Mouse (Mus musculus) liver, embryonic 12.5 days (tissue): ENCODE results near the gene Nfix. TPM values are rescaled to one million over a fixed set of nuclear protein-coding genes. Genes with fewer than 3 reads are reported as not detected.

Source experiments
- ATAC-seq: fragments of 200-750 bp; cut with Nextera tagmentation; 2 replicates; pipeline ENCODE4 v1.8.0; 2017; ENCODE audit warnings: moderate number of reproducible peaks, mild to moderate bottlenecking, moderate library complexity
- H3K27ac ChIP-seq: fragments of 300-500 bp; sonication (generic); 2 replicates; pipeline ENCODE4 v1.5.1; 2016; ENCODE audit warnings: mild to moderate bottlenecking
- H3K27me3 ChIP-seq: fragments of 300-500 bp; sonication (generic); replicated peaks from 2 replicates; pipeline ENCODE4 v1.6.1; 2016; ENCODE audit warnings: mild to moderate bottlenecking, moderate library complexity
- H3K36me3 ChIP-seq: fragments of 300-500 bp; sonication (generic); 2 replicates; pipeline ENCODE4 v1.6.1; 2016; ENCODE audit warnings: mild to moderate bottlenecking, moderate library complexity
- H3K4me1 ChIP-seq: fragments of 300-500 bp; sonication (generic); 2 replicates; pipeline ENCODE4 v1.6.1; 2016
- H3K4me2 ChIP-seq: fragments of 300-500 bp; sonication (generic); 2 replicates; pipeline ENCODE4 v1.6.1; 2016; ENCODE audit warnings: mild to moderate bottlenecking, moderate library complexity
- H3K4me3 ChIP-seq: fragments of 300-500 bp; sonication (generic); 2 replicates; pipeline ENCODE4 v1.5.1; 2016; ENCODE audit warnings: mild to moderate bottlenecking, moderate library complexity
- H3K9ac ChIP-seq: fragments of 300-500 bp; sonication (generic); 2 replicates; pipeline ENCODE4 v1.6.1; 2016; ENCODE audit warnings: mild to moderate bottlenecking, moderate library complexity
- H3K9me3 ChIP-seq: fragments of 300-500 bp; sonication (generic); replicated peaks from 2 replicates; pipeline ENCODE4 v1.6.1; 2016; ENCODE audit warnings: mild to moderate bottlenecking, moderate library complexity
- WGBS: fragments of 180-500 bp; shearing (Covaris S2); methylation state at CpG from one replicate; pipeline ENCODE4 v1.1.7; 2016; ENCODE audit not compliant: insufficient replicate concordance; 5-methylcytosine and 5-hydroxymethylcytosine counted together
- polyA plus RNA-seq: library from polyadenylated mRNA; unstranded; fragments of >200 nt; fragmentation: Nextera tagmentation; extraction: Ambion mirVana; gene quantifications from 2 replicates; pipeline ENCODE4 v1.2.1, GENCODE M21; 2016

The Nfix gene
- polyA plus RNA-seq, result 2.8 and 2.9 TPM in 2 replicates

GRCm38 (mm10) chr8:84799999-84800831 is at the start of gene Nfix:
Gene Nfix (minus strand): TSS chr8:84800344.
- peaks cover 98% of the 10 kb centered on the region for H3K27me3 ChIP-seq
- 2% methylated on average over 46 of the region's 125 CpGs for WGBS
- ATAC-seq, result peak; percentile 10
- no peaks in the 10 kb centered on the region for H3K9me3 ChIP-seq
- H3K4me3 ChIP-seq, result peak within 1 kb of the TSS; percentile 67
- no peak within 1 kb of the TSS for H3K27ac ChIP-seq
- no peaks in the 10 kb centered on the region for H3K36me3 ChIP-seq
- peaks cover 27% of the 10 kb centered on the region for H3K4me1 ChIP-seq
- H3K4me2 ChIP-seq, result peak within 1 kb of the TSS; percentile 89
- peak within 1 kb of the TSS; percentile 73 for H3K9ac ChIP-seq

- H3K36me3 ChIP-seq, result peaks cover 32% of the 10 kb centered on the region
- no peaks in the 10 kb centered on the region for H3K9me3 ChIP-seq
- H3K27ac ChIP-seq, result peak overlapping the region; percentile 97
- WGBS, result 13% methylated on average over 6 of the region's 6 CpGs
- no peak for ATAC-seq
- H3K4me1 ChIP-seq, result peaks cover 45% of the 10 kb centered on the region
- H3K4me2 ChIP-seq, result peak overlapping the region; percentile 88
- no peaks in the 10 kb centered on the region for H3K27me3 ChIP-seq
- peak overlapping the region; percentile 79 for H3K9ac ChIP-seq
- peak overlapping the region; percentile 97 for H3K4me3 ChIP-seq
Observed at GRCm38 (mm10) chr8:84847684-84848435, 47.7 kb upstream of the Nfix start.

GRCm38 (mm10) chr8:84846722-84847572 is 46.8 kb upstream of the Nfix start, which contains the start of gene Calr:
Gene Calr (minus strand): TSS chr8:84846934.
- H3K4me3 ChIP-seq, result peak within 1 kb of the TSS; percentile 97
- peak; percentile 98 for ATAC-seq
- peaks cover 41% of the 10 kb centered on the region for H3K36me3 ChIP-seq
- peaks cover 53% of the 10 kb centered on the region for H3K4me1 ChIP-seq
- H3K27ac ChIP-seq, result peak within 1 kb of the TSS; percentile 97
- peak within 1 kb of the TSS; percentile 88 for H3K9ac ChIP-seq
- H3K4me2 ChIP-seq, result peak within 1 kb of the TSS; percentile 88
- no peaks in the 10 kb centered on the region for H3K27me3 ChIP-seq
- no peaks in the 10 kb centered on the region for H3K9me3 ChIP-seq
- under 1% methylated on average over 55 of the region's 55 CpGs for WGBS

GRCm38 (mm10) chr8:84846094-84846721 is 46.1 kb upstream of the Nfix start:
- peaks cover 49% of the 10 kb centered on the region for H3K36me3 ChIP-seq
- H3K27ac ChIP-seq, result peak overlapping the region; percentile 87
- no peaks in the 10 kb centered on the region for H3K9me3 ChIP-seq
- ATAC-seq, result peak; percentile 41
- H3K9ac ChIP-seq, result peak overlapping the region; percentile 88
- peaks cover 61% of the 10 kb centered on the region for H3K4me1 ChIP-seq
- peak overlapping the region; percentile 97 for H3K4me3 ChIP-seq
- H3K27me3 ChIP-seq, result no peaks in the 10 kb centered on the region
- peak overlapping the region; percentile 88 for H3K4me2 ChIP-seq
- under 1% methylated on average over 30 of the region's 30 CpGs for whole genome bisulfite sequencing

GRCm38 (mm10) chr8:84845355-84846093 is 45.4 kb upstream of the Nfix start:
- no peaks in the 10 kb centered on the region for H3K9me3 ChIP-seq
- H3K27ac ChIP-seq, result peak overlapping the region; percentile 87
- H3K9ac ChIP-seq, result peak overlapping the region; percentile 88
- no peaks in the 10 kb centered on the region for H3K27me3 ChIP-seq
- WGBS, result 11% methylated on average over 12 of the region's 12 CpGs
- peaks cover 51% of the 10 kb centered on the region for H3K36me3 ChIP-seq
- H3K4me2 ChIP-seq, result peak overlapping the region; percentile 88
- ATAC-seq, result no peak
- peaks cover 68% of the 10 kb centered on the region for H3K4me1 ChIP-seq
- peak overlapping the region; percentile 97 for H3K4me3 ChIP-seq

- Histone ChIP-seq H3K27me3 (no peaks in the 10 kb centered on the region), H3K4me3 (peak overlapping the region; percentile 97), H3K9ac (peak overlapping the region; percentile 88), H3K4me2 (peak overlapping the region; percentile 88), H3K36me3 (peaks cover 52% of the 10 kb centered on the region), H3K9me3 (no peaks in the 10 kb centered on the region), H3K4me1 (peaks cover 69% of the 10 kb centered on the region), H3K27ac (peak overlapping the region; percentile 55)
- 82% methylated on average over 9 of the region's 9 CpGs for WGBS
- no peak for ATAC-seq
Observed at GRCm38 (mm10) chr8:84844397-84845070, 44.4 kb upstream of the Nfix start.

GRCm38 (mm10) chr8:84841514-84841913 is 41.4 kb upstream of the Nfix start:
- H3K9me3 ChIP-seq, result no peaks in the 10 kb centered on the region
- peak overlapping the region; percentile 95 for H3K27ac ChIP-seq
- peak overlapping the region; percentile 81; the same call in 1 of the 2 replicates for H3K4me2 ChIP-seq
- H3K36me3 ChIP-seq, result peaks cover 82% of the 10 kb centered on the region
- no peaks in the 10 kb centered on the region for H3K27me3 ChIP-seq
- no peak overlapping the region for H3K4me3 ChIP-seq
- H3K4me1 ChIP-seq, result peaks cover 84% of the 10 kb centered on the region
- no peak for ATAC-seq
- WGBS, result 63% methylated on average over 1 of the region's 1 CpGs
- H3K9ac ChIP-seq, result no peak overlapping the region

GRCm38 (mm10) chr8:84840248-84840999 is 40.3 kb upstream of the Nfix start, which contains the start of gene Rad23a:
Gene Rad23a (minus strand): TSS chr8:84840665.
- Histone ChIP-seq H3K4me1 (peaks cover 91% of the 10 kb centered on the region), H3K27me3 (no peaks in the 10 kb centered on the region), H3K4me3 (peak within 1 kb of the TSS; percentile 81), H3K36me3 (peaks cover 86% of the 10 kb centered on the region), H3K9ac (peak within 1 kb of the TSS; percentile 90), H3K9me3 (no peaks in the 10 kb centered on the region), H3K27ac (peak within 1 kb of the TSS; percentile 95), H3K4me2 (peak within 1 kb of the TSS; percentile 81)
- under 1% methylated on average over 51 of the region's 55 CpGs for WGBS
- peak; percentile 87 for ATAC-seq

- Histone ChIP-seq H3K9me3 (no peaks in the 10 kb centered on the region), H3K27me3 (no peaks in the 10 kb centered on the region), H3K36me3 (peaks cover 86% of the 10 kb centered on the region), H3K27ac (peak overlapping the region; percentile 95), H3K4me1 (peaks cover 91% of the 10 kb centered on the region), H3K9ac (peak overlapping the region; percentile 90), H3K4me2 (peak overlapping the region; percentile 81), H3K4me3 (peak overlapping the region; percentile 81)
- WGBS, result 2% methylated on average over 7 of the region's 7 CpGs
- ATAC-seq, result no peak
Observed at GRCm38 (mm10) chr8:84839875-84840247, 39.7 kb upstream of the Nfix start.
